Mouse (Mus musculus) cerebellum, postnatal 10 days (tissue): ENCODE results near the gene Smarca5.
A peak's percentile ranks its signal among the peaks of the same experiment; 100 is the strongest.

ENCODE experiments used
- DNase-seq, 2 experiments: peaks; one replicate each; pipeline ENCODE4 v3.0.0; 2021; ENCODE audit warnings: mixed read lengths in 2 of 2

The Smarca5 gene

DNA sequence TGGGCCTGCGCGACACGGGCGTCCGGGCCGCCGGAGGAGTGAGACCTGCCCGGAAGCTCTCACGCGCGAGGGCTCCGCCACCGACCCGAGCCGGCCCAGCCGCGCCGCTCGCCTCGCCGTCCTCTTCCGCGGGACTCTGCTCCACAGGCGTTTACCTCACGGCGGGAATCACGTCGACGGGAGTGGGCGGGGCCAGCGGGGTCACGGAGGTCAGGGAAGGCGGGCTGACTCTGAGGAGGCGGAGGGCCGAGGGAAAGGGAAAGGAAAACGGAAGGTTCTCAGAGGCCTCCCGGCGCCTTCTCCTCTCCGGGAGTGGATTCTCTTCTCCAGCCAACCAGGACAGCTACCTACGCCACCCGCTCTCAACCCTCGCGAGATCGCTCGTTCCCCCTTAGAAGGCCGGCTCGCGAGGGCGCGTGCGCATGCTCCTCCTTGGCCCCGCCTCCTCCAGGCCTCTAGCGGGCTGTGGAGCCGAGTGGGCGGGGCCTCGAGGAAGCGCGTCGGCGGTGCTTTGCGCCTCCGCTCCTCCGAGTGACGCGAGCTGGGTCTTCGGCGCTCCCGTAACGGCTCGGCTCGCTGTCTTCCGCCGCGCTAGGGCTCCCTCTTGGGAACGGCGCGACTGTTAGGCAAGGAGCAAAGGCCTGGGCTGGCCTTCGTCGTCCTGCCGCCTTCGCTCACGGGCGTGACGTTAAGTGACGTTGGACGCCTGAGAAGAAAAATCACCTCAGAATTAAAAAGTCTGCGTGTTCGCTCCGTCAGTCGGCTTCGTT is at the start of gene Smarca5:
Gene Smarca5, minus strand, starts transcription at position 343 of the 770 bp plus-strand sequence.
- DNase-seq = peak; percentile 98

DNA sequence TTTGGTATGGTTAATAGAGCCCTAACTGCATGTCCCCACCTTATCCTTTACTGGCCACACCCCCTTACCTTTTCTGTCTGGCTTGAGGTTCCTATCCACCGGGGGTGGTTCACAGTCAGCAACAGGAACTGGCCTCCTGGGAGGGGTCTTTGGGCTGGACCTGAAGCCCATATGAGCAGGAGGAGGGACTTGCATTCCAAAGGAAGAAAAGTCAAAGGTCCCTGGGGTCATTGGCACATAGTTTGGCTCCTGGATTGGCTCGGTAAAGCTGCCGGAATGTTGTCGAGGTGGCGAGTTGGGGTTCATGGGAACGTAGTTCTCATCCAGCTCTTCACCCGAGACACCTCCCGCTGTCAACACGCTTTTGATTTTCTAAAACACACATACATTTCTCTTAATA is 45.3 kb upstream of the Smarca5 start:
- DNase-seq = no peak

DNA sequence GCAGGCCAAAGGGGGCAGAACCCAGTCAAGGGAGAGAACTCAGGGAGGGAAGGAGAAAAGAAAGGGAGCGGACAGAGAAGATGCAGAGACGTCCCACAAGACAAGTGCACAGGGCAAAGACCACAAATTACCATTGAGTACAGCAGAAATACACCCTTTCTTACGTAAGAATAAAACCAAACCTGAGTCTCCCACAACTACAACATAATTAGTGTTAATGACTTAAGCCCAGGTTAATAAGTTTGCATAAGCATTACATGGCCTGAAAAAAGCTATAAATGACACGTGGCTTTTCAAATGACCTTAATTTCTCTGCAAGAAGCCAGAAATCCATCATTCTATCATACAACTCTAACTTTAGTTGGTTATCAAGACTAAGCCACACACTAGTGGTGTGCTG is 44.0 kb upstream of the Smarca5 start:
- DNase-seq = no peak

- DNase-seq = peak; percentile 25 to 52
Measured at GRCm38 (mm10) chr8:80781338-80781737, 42.0 kb upstream of the Smarca5 start.

GRCm38 (mm10) chr8:80780271-80780670 is 41.0 kb upstream of the Smarca5 start:
- DNase-seq = no peak

- no peak for DNase-seq
Measured at GRCm38 (mm10) chr8:80776436-80776835, 37.1 kb upstream of the Smarca5 start.

- peak in 1 of 2 experiments; percentile 52 for DNase-seq
Measured at GRCm38 (mm10) chr8:80772732-80773460, 33.6 kb upstream of the Smarca5 start.

DNA sequence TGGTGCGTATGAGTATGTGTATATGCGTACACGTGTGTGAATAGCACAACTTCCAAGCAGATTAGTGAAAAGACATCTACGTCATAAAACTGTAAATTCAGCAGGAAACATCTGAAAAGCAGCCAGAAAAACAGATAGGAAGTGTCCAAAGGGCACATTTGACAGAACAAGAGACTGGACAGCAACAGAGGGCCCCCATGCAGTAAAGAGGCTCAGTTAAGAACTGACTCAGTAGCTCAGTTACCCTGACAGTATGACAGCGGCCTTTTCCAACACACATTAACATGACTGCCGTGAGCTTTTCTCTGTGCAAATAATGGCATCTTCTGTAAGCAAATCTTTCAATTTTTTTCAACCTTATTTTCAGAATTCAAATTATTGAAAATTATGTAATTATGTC is 29.2 kb upstream of the Smarca5 start:
- DNase-seq = no peak

DNA sequence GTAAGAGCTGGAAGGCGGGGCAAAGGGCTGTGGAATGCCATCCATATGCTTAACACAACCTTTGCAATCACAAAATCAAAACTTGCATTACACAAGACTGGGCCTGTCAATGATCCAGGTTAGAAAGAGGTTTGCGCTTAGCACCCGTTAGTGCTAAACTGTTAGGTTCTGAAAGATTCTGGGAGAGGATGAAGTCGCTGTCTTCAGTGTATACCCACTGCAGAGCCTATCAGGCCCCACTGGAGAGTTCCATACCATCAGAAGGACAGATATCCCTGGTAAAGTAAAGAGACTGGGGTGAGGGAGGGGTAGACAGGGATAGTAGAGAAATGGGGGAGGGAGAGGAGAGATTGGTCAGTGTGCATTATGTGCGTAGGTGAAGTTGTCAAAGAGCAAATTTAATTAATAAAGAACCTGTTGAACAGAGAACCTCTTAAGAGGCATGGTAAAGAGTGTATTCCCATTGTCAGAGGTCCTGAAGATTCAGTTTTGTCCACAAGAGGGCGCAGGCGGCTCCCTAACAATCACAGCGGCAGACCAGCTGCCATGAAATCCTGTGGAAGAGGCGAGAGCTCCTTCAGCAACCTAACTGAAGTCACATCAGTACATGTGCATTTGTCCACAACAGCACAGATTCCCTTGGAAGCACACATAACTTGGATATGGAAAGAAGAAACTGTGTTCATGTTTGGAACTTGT is 13.9 kb upstream of the Smarca5 start:
- DNase-seq = peak; percentile 92 to 94

GRCm38 (mm10) chr8:80752429-80752828 is 13.1 kb upstream of the Smarca5 start:
- DNase-seq = no peak

- DNase-seq = no peak
Measured at GRCm38 (mm10) chr8:80749091-80749490, 9.8 kb upstream of the Smarca5 start.

- DNase-seq = no peak
Measured at GRCm38 (mm10) chr8:80739932-80740331, 635 bp upstream of the Smarca5 start.

DNA sequence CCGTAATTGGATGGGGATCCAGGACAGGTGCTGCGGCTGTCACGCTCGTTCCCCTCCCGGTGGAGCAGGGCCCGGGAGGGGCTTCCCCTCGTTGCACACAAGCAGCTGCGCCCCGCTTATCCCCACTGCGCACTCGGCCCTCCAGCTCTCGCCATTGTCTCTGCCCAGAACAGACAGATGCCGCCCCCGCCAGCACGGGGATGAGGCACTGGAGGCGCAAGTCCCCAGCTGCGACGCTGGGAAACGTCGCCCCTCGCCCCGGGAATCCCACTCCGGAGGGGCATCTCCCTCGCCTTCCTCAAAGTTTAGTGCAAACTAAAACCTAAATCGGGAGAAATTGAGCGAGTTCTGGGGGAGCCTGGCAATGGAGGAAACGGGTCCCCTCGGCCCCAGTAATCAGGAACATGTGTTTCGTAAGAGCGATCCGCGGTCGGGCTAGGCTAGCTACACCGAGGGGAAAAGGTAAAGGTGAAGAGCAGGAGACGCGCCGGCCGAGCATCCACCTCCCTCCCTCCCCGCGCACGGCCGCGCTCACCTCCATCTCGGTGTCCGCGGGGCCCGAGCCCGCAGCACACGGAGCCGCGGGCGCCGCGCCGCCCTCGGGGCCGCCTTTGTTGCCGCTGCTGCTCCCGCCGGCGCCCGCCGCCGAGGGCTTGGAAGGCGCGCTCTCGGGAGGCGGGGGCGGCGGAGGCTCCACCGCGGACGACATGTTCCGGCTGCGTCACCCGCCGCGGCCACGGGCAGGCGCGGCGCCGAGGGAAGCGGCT is 726 bp downstream of the Smarca5 start:
- peak; percentile 76 to 78 for DNase-seq

DNA sequence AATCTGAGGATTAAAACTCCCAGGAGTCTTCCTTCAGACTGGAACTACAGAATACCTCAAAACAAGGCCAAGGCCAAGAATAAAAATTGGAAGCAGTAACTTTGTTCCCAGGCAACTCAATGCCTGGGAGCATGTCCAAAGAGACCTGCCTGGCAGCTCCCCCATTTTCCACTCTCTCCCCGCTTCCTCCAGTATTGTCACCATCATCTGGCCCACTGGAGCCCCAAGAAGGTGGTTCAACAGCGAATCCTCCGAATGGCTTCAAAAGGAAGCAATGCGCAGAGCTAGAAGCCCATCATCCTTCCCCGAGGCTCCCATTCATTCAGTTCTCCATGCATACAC is 1.3 kb downstream of the Smarca5 start:
- DNase-seq = no peak

- DNase-seq = no peak
Measured at GRCm38 (mm10) chr8:80732326-80732725, 7.0 kb downstream of the Smarca5 start.

DNA sequence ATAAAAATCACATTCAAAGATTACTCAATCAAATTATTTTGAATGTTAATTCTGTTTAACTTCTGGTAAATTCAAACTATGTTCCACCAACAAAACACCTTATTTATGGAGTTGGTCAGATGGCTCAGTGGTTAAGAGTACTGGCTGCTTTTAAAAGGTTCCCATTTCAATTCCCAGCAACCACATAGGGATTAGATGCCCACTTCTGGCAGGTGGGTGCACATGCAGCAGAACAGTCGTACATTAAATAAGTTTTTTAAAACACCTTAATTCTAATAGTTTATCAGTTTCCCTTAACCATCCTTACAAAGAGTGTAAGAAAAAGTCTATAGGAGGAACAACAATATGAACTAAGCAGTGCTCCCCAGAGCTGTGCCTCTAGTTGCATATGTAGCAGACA is 24.8 kb downstream of the Smarca5 start:
- DNase-seq = peak in 1 of 2 experiments; percentile 15

GRCm38 (mm10) chr8:80710670-80711400 is 28.5 kb downstream of the Smarca5 start:
- peak; percentile 24 to 25 for DNase-seq

DNA sequence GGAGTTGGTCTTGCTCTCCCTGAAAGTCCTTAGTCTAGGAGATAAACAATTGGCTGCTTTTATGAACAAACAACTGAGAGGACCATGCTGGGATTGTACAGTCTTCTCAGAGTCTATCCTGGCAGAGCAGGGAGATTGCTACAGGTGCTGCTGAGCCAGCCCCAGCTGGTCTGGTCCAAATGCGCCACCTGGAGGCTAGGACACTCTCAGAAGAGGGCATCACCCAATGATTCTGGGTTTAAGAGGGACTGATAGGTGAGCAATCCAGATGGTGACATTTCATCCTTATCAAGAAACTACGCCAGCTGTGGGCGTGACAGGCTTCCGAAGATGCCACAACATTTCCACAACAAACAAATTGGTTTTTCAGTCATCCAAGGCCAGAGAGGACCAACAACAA is 51.2 kb downstream of the Smarca5 start:
- DNase-seq = peak; percentile 89 to 90

- no peak for DNase-seq
Measured at GRCm38 (mm10) chr8:80683756-80684335, 55.5 kb downstream of the Smarca5 start.

GRCm38 (mm10) chr8:80682594-80682993 is 56.7 kb downstream of the Smarca5 start:
- DNase-seq = no peak

GRCm38 (mm10) chr8:80669277-80669901 is 69.9 kb downstream of the Smarca5 start:
- DNase-seq = no peak
